ENCODE assay signal across 18 mouse cellular contexts in the genomic region with DNA sequence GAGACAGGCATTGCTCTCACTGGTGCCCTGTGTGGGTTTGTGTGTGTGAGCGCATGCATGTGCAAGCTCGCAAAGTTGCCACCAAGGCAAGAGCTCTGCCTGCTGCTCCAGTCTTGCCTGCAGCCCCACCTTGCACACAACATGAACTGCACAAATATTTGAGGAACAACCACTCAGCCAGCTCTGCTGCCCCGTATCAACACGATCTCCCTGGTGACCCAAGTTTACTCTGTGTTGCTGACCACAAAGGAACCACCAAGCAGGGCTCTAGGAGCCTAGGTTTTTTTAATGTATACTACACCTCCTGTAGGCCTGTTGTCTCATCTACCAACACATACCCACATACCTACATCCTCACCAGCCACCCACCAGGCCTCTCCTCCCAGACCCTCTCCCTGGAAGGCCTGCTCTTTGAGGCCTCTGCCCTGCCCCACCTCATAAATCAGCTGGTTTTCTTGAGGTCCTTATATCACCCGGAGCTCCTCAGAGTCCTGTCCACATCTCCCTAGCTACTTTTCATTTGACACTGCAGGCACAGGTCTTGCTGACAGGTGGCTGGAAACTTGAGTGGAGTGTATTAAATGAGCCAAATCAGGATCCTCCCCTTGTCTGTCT. TPM values are rescaled to one million over a fixed set of nuclear protein-coding genes. Genes with fewer than 3 reads are reported as not detected.
A peak's percentile ranks its signal among the peaks of the same experiment; 100 is the strongest.
DNase-seq lines count a peak whose midpoint lies in the region; ATAC-seq lines count a peak whose summit lies in the region.
"Had no signal": no experiment of that assay in that cellular context is flagged by ENCODE, and none has a peak within 500 bp of the region (broad histone marks: within the 10 kb centered on the region; RNA-seq: fewer than 3 reads in every experiment).

No protein-coding gene starts in this region.

- 78% methylated on average over 5 of the region's 5 CpGs for WGBS in midbrain, embryonic 11.5 days
- WGBS in midbrain, embryonic 13.5 days, result 85% methylated on average over 5 of the region's 5 CpGs
- 44% methylated on average over 5 of the region's 5 CpGs for WGBS in lung, embryonic 16.5 days
- WGBS in stomach, embryonic 15.5 days, result 55% methylated on average over 5 of the region's 5 CpGs

- DNase-seq in midbrain, embryonic 11.5 days (ENCODE audit: low spot score, missing footprints), result peak; percentile 67
- DNase-seq in thymus, postnatal 0 days (ENCODE audit: low spot score), result no peak
- no peak for DNase-seq in right cerebral cortex, adult 2 months (ENCODE audit: low spot score in 2 of 2)
- no peak for DNase-seq in ovary, postnatal 14 days (ENCODE audit: low spot score)
- DNase-seq: adrenal gland, postnatal 25 days; cerebellum, adult 11 months; heart, adult 2 months; kidney, postnatal 25 days; thymus, postnatal 36 days had no signal

- no peaks in the 10 kb centered on the region for H3K9me3 ChIP-seq in midbrain, embryonic 11.5 days (ENCODE audit: control insufficient read depth, low read length)
- H3K9me3 ChIP-seq in midbrain, embryonic 13.5 days, result no peaks in the 10 kb centered on the region
- H3K9me3 ChIP-seq in lung, embryonic 16.5 days (ENCODE audit: control insufficient read depth, low read length), result no peaks in the 10 kb centered on the region
- no peaks in the 10 kb centered on the region for H3K9me3 ChIP-seq in stomach, embryonic 15.5 days
- H3K9me3 ChIP-seq: hindbrain, embryonic 10.5 days had no signal

- H3K36me3 ChIP-seq in midbrain, embryonic 11.5 days (ENCODE audit: control insufficient read depth, insufficient read depth, low read length), result no peaks in the 10 kb centered on the region
- H3K36me3 ChIP-seq in midbrain, embryonic 13.5 days, result peaks cover 26% of the 10 kb centered on the region
- peaks cover 2% of the 10 kb centered on the region; the same call in 1 of the 2 replicates for H3K36me3 ChIP-seq in lung, embryonic 16.5 days (ENCODE audit: control insufficient read depth, insufficient read depth, low read length)
- no peaks in the 10 kb centered on the region for H3K36me3 ChIP-seq in stomach, embryonic 15.5 days

- no peak for ATAC-seq in midbrain, embryonic 11.5 days (ENCODE audit: low FRiP score)
- ATAC-seq in midbrain, embryonic 13.5 days, result no peak
- peak; percentile 70 to 82 for ATAC-seq in hematopoietic stem cell, adult 5-6 weeks (replicated peaks in 1 of 2; ENCODE audit: insufficient read depth in 1 of 2, low FRiP score in 2 of 2, low TSS enrichment in 1 of 2, low read depth in 1 of 2, poor library complexity in 2 of 2, severe bottlenecking in 2 of 2)
- ATAC-seq in lung, embryonic 16.5 days (ENCODE audit: low read depth), result peak; percentile 72
- peak; percentile 76 for ATAC-seq in stomach, embryonic 15.5 days (ENCODE audit: insufficient read depth, low FRiP score, low read depth)

- no peaks in the 10 kb centered on the region for H3K27me3 ChIP-seq in midbrain, embryonic 11.5 days (ENCODE audit: control insufficient read depth, insufficient read depth, low read length)
- no peaks in the 10 kb centered on the region for H3K27me3 ChIP-seq in midbrain, embryonic 13.5 days
- no peaks in the 10 kb centered on the region for H3K27me3 ChIP-seq in lung, embryonic 16.5 days (ENCODE audit: control insufficient read depth, insufficient read depth, low read depth, low read length)
- H3K27me3 ChIP-seq in stomach, embryonic 15.5 days (replicated peaks), result no peaks in the 10 kb centered on the region
- H3K27me3 ChIP-seq: CH12.LX had no signal

- H3K4me3 ChIP-seq in midbrain, embryonic 11.5 days (ENCODE audit: low read depth, low read length), result no peak overlapping the region
- no peak overlapping the region for H3K4me3 ChIP-seq in midbrain, embryonic 13.5 days (replicated peaks)
- no peak overlapping the region for H3K4me3 ChIP-seq in lung, embryonic 16.5 days (ENCODE audit: low read length)
- H3K4me3 ChIP-seq in stomach, embryonic 15.5 days (replicated peaks), result no peak overlapping the region
- H3K4me3 ChIP-seq: heart, adult 2 months; hindbrain, embryonic 10.5 days; left cerebral cortex, adult 2 months; myocyte had no signal

- no peak overlapping the region for H3K9ac ChIP-seq in midbrain, embryonic 11.5 days (ENCODE audit: low read length)
- H3K9ac ChIP-seq in midbrain, embryonic 13.5 days (replicated peaks), result no peak overlapping the region
- no peak overlapping the region for H3K9ac ChIP-seq in lung, embryonic 16.5 days (ENCODE audit: low read length)
- no peak overlapping the region for H3K9ac ChIP-seq in stomach, embryonic 15.5 days

- no peak overlapping the region for H3K4me2 ChIP-seq in midbrain, embryonic 11.5 days
- no peak overlapping the region for H3K4me2 ChIP-seq in midbrain, embryonic 13.5 days (replicated peaks)
- no peak overlapping the region for H3K4me2 ChIP-seq in lung, embryonic 16.5 days (ENCODE audit: low read depth, low read length)
- H3K4me2 ChIP-seq in stomach, embryonic 15.5 days, result no peak overlapping the region

- H3K4me1 ChIP-seq in midbrain, embryonic 11.5 days (ENCODE audit: control insufficient read depth, insufficient read depth, low read length), result no peaks in the 10 kb centered on the region
- no peaks in the 10 kb centered on the region for H3K4me1 ChIP-seq in midbrain, embryonic 13.5 days (replicated peaks)
- H3K4me1 ChIP-seq in lung, embryonic 16.5 days (replicated peaks; ENCODE audit: control insufficient read depth, insufficient read depth, low read length), result peaks cover 10% of the 10 kb centered on the region
- H3K4me1 ChIP-seq in stomach, embryonic 15.5 days, result 0 out of 2 replicates have a peak, but pooled peaks cover 3% of the 10 kb centered on the region

- H3K27ac ChIP-seq in midbrain, embryonic 11.5 days (ENCODE audit: low read depth, low read length), result no peak overlapping the region
- H3K27ac ChIP-seq in midbrain, embryonic 13.5 days, result no peak overlapping the region
- H3K27ac ChIP-seq in lung, embryonic 16.5 days (ENCODE audit: low read length), result peak overlapping the region; percentile 40
- H3K27ac ChIP-seq in stomach, embryonic 15.5 days, result peak overlapping the region; percentile 61
- H3K27ac ChIP-seq: heart, adult 2 months; hindbrain, embryonic 10.5 days; left cerebral cortex, adult 2 months had no signal

RNA-seq across cellular contexts. Expression of gene Ldlrad1, which starts 1.6 kb away (rescaled TPM):
- not detected in 2 replicates for polyA plus RNA-seq in midbrain, embryonic 11.5 days (2014; fragmentation: Nextera tagmentation; extraction: Ambion mirVana)
- polyA plus RNA-seq in midbrain, embryonic 13.5 days (2015; fragmentation: Nextera tagmentation; extraction: Ambion mirVana), result not detected in 2 replicates
- total RNA-seq in hematopoietic stem cell, adult 5-6 weeks (2017), result 1.1 TPM in 1 of 2 replicates, not detected in the other
- 0.23 and 0.72 TPM in 2 replicates for polyA plus RNA-seq in lung, embryonic 16.5 days (2015; fragmentation: Nextera tagmentation; extraction: Ambion mirVana)
- not detected in 2 replicates for polyA plus RNA-seq in stomach, embryonic 15.5 days (2015; fragmentation: Nextera tagmentation; extraction: Ambion mirVana)
- 0.19 and 0.38 TPM in 2 replicates for polyA plus RNA-seq in thymus, postnatal 0 days (2015; fragmentation: Nextera tagmentation; extraction: Ambion mirVana)
- total RNA-seq: CH12.LX; heart, adult 2 months; left cerebral cortex, adult 2 months; liver, adult 2 months had no signal
- polyA plus RNA-seq: hindbrain, embryonic 10.5 days; liver, adult 2 months; myocyte had no signal

RNA-seq across cellular contexts. Expression of gene Tceanc2, which starts 31.7 kb away (rescaled TPM):
- 22.8 and 25.2 TPM in 2 replicates for polyA plus RNA-seq in midbrain, embryonic 11.5 days (2014; fragmentation: Nextera tagmentation; extraction: Ambion mirVana)
- polyA plus RNA-seq in midbrain, embryonic 13.5 days (2015; fragmentation: Nextera tagmentation; extraction: Ambion mirVana), result 28.4 and 45.1 TPM in 2 replicates
- 15.3 and 271 TPM in 2 replicates for total RNA-seq in hematopoietic stem cell, adult 5-6 weeks (2017)
- 22.7 and 25.1 TPM in 2 replicates for polyA plus RNA-seq in lung, embryonic 16.5 days (2015; fragmentation: Nextera tagmentation; extraction: Ambion mirVana)
- polyA plus RNA-seq in stomach, embryonic 15.5 days (2015; fragmentation: Nextera tagmentation; extraction: Ambion mirVana), result 16.4 and 30.4 TPM in 2 replicates
- 48.4 and 67.1 TPM in 2 replicates for polyA plus RNA-seq in thymus, postnatal 0 days (2015; fragmentation: Nextera tagmentation; extraction: Ambion mirVana)

RNA-seq across cellular contexts. Expression of gene Tmem59, which starts 32.4 kb away (rescaled TPM):
- polyA plus RNA-seq in midbrain, embryonic 11.5 days (2014; fragmentation: Nextera tagmentation; extraction: Ambion mirVana), result 344 and 384 TPM in 2 replicates
- 377 and 395 TPM in 2 replicates for polyA plus RNA-seq in midbrain, embryonic 13.5 days (2015; fragmentation: Nextera tagmentation; extraction: Ambion mirVana)
- total RNA-seq in hematopoietic stem cell, adult 5-6 weeks (2017), result 165 and 184 TPM in 2 replicates
- polyA plus RNA-seq in lung, embryonic 16.5 days (2015; fragmentation: Nextera tagmentation; extraction: Ambion mirVana), result 496 and 538 TPM in 2 replicates
- 386 and 427 TPM in 2 replicates for polyA plus RNA-seq in stomach, embryonic 15.5 days (2015; fragmentation: Nextera tagmentation; extraction: Ambion mirVana)
- polyA plus RNA-seq in thymus, postnatal 0 days (2015; fragmentation: Nextera tagmentation; extraction: Ambion mirVana), result 373 and 377 TPM in 2 replicates

RNA-seq across cellular contexts. Expression of gene Lrrc42, which starts 42.7 kb away (rescaled TPM):
- polyA plus RNA-seq in midbrain, embryonic 11.5 days (2014; fragmentation: Nextera tagmentation; extraction: Ambion mirVana), result 69.8 and 70.0 TPM in 2 replicates
- polyA plus RNA-seq in midbrain, embryonic 13.5 days (2015; fragmentation: Nextera tagmentation; extraction: Ambion mirVana), result 54.9 and 56.5 TPM in 2 replicates
- total RNA-seq in hematopoietic stem cell, adult 5-6 weeks (2017), result 9.1 and 11.2 TPM in 2 replicates
- polyA plus RNA-seq in lung, embryonic 16.5 days (2015; fragmentation: Nextera tagmentation; extraction: Ambion mirVana), result 66.1 and 71.2 TPM in 2 replicates
- 54.4 TPM in 2 replicates for polyA plus RNA-seq in stomach, embryonic 15.5 days (2015; fragmentation: Nextera tagmentation; extraction: Ambion mirVana)
- polyA plus RNA-seq in thymus, postnatal 0 days (2015; fragmentation: Nextera tagmentation; extraction: Ambion mirVana), result 127 and 129 TPM in 2 replicates

RNA-seq across cellular contexts. Expression of gene Hspb11, which starts 42.8 kb away (rescaled TPM):
- 27.2 and 30.2 TPM in 2 replicates for polyA plus RNA-seq in midbrain, embryonic 11.5 days (2014; fragmentation: Nextera tagmentation; extraction: Ambion mirVana)
- 34.9 and 39.6 TPM in 2 replicates for polyA plus RNA-seq in midbrain, embryonic 13.5 days (2015; fragmentation: Nextera tagmentation; extraction: Ambion mirVana)
- total RNA-seq in hematopoietic stem cell, adult 5-6 weeks (2017), result 27.2 and 33.6 TPM in 2 replicates
- 41.2 and 43.6 TPM in 2 replicates for polyA plus RNA-seq in lung, embryonic 16.5 days (2015; fragmentation: Nextera tagmentation; extraction: Ambion mirVana)
- polyA plus RNA-seq in stomach, embryonic 15.5 days (2015; fragmentation: Nextera tagmentation; extraction: Ambion mirVana), result 32.3 and 34.4 TPM in 2 replicates
- 106 and 112 TPM in 2 replicates for polyA plus RNA-seq in thymus, postnatal 0 days (2015; fragmentation: Nextera tagmentation; extraction: Ambion mirVana)

Comparison
In these comparisons a context has a peak if more than half of its experiments do, and no peak if none do; other contexts are left out.
1. ATAC-seq: peak in hematopoietic stem cell, adult 5-6 weeks (2 of 2), lung, embryonic 16.5 days (single experiment) and stomach, embryonic 15.5 days (single experiment); none in midbrain, embryonic 11.5 days (single experiment) and midbrain, embryonic 13.5 days (single experiment).
2. H3K27ac ChIP-seq: peak in lung, embryonic 16.5 days (single experiment) and stomach, embryonic 15.5 days (single experiment); none in midbrain, embryonic 11.5 days (single experiment) and midbrain, embryonic 13.5 days (single experiment).